Mouse (Mus musculus): ENCODE results near the gene Lsm3.

The Lsm3 gene

DNA sequence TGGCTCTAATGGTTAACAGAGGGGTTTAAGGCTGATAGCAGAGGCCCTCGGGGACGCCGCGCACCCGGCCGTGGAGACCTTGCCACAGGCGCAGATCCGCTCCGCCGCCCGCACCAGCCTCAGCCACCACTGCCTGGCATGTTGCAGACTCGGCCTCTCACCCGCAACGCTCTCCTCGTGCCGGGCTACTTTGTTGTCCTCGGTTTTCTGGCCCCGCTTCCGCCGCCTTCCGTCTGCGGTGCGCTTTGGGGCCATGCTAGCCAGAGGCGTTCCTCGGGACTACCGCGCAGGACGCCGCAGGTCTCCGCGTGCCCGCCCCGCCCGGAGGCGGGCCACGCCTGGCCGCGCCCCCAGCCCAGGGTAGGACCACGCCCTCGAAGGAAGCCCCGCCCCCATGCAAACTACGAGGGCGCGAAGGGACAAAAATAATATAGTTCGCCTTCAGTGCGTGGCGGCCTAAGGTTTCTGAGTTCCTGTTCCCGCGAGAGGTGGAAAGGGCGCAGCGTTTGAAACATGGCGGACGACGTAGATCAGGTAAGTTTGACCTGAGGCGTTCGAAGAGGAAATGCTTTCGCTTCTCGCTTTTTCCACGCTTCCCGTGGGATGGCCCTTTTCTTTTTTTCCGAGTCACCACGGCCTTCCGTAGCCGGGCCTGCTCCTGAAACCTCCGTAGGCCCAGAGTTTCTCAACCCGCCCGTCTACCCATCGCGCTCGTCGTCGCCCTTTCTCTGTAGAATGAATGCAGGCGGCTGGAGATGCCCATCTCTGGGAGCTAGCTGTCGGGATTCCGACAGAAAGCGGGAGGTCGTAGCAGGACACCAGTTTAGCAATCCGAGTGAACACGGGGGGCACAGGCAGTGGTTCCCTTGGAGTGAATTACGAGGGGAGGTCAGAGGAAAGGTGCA is at the start of gene Lsm3, which contains the start of gene Xpc:
Lsm3 (plus strand) TSS at position 384 of the 905 bp plus-strand sequence.
Xpc (minus strand) TSS at position 344 of the 905 bp plus-strand sequence.
- DNase-seq (ENCODE audit: low spot score in 2 of 2) = peak; percentile 98 to 99

DNA sequence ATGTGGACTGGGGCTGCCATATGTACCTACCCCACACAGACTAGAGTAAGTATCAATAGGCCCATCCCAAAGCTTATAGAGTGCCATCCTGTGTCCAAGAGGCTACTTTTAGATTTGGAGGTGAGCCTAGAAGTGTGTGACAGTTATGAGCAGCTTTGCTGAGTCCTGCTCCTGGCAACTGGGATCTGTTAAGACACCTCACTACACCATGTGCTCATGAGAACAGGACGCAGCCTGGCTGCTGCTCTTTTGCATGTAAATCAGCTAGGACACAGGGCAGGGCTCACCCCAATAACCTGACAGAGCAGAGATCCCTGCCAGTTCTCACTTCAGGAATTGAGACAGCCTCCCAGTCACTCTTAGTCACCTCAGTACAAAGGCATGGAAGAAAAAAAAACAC is 48.6 kb upstream of the Lsm3 start:
- DNase-seq (ENCODE audit: low spot score in 2 of 2) = no peak

GRCm38 (mm10) chr6:91470712-91471111 is 45.0 kb upstream of the Lsm3 start:
- peak in 1 of 2 experiments; percentile 22 for DNase-seq (ENCODE audit: low spot score in 2 of 2)

DNA sequence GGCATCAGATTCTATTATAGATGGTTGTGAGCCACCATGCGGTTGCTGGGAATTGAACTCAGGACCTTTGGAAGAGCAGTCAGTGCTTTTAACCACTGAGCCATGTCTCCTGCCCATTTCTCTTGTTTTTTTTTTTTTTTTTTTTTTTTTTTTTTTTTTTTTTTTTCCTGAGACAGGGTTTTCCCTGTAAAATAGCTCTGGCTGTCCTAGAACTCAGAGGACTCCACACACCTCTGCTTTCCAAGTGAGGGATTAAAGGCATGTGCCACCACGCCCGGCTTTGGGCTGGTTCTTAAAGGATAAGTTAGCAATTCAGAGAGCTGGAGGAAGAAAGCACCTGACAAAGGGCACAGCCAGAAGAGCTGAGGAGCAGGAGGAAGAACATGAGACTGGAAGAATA is 44.3 kb upstream of the Lsm3 start:
- DNase-seq (ENCODE audit: low spot score in 2 of 2) = peak in 1 of 2 experiments; percentile 24

DNA sequence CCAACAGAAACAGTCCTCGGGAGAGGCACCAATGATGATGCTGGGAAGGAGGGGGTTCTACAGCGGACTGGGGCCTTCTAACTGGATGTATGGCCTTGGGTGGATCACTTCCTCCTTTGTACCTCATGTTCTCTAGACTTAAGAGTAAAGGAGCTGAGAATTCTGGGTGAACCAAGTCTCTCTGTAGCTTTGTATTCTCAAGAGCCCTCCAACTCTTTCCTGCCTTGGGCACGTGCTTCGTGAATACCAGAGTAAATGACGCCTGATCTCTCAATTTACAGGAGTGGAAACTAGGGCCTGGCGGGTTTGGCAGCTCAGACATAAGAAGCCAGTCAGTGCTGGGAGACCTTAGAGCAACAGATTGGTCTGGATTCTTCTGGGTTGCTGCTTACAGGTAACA is 43.4 kb upstream of the Lsm3 start:
- DNase-seq (ENCODE audit: low spot score in 2 of 2) = peak in 1 of 2 experiments; percentile 25

DNA sequence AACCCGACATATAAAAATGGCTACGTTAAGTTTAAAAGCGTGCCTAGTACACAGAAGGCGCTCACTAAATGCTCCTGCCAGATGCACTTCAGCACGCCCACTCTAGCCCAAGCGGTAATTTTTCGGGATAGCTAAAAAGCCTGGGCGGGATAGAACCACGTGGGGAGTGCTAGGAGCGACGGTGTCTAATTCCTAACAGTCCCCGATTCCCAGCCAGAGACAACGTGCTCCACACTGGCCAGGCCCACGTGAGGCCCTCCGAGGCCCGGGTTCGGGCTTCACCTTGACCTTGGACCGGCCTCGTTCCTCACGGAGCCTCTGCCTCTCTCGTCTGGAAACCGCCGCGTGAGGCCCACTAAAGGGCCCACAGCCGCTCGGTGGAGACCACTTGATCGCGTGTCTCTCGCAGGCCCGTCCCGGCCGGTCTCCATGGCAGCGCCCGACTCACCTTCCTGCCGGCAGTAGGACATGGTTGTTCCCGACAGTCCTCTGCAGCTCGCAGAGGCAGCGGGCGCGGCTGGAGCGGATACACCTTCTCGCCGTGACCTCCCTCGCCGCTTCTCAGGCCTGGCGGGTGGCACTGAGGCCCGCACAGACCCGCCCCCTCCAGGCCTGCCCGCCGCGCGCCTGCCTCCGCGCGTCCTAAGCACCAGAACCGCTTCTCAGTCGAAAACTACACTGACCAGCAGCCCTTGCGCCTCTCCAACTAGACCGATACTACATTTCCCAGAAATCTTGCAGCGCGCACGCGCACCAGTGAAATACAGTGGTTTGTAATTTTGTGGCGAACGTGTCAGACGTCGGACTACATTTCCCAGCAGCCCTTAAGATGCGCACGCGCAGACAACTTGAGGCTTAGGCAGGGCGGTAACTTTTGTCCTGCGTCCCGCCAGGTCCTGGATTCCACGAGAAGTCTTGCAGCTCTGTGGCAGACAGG is 42.6 kb upstream of the Lsm3 start, which contains the start of the genes Chchd4 and Tmem43:
Chchd4 (minus strand) TSS at position 679 of the 937 bp plus-strand sequence.
Tmem43 (plus strand) TSS at position 836 of the 937 bp plus-strand sequence.
- DNase-seq (ENCODE audit: low spot score in 2 of 2) = peak; percentile 100

- DNase-seq (ENCODE audit: low spot score in 2 of 2) = peak in 1 of 2 experiments; percentile 46
Observed at GRCm38 (mm10) chr6:91473805-91474440, 41.8 kb upstream of the Lsm3 start.

GRCm38 (mm10) chr6:91474441-91475190 is 41.1 kb upstream of the Lsm3 start:
- DNase-seq (ENCODE audit: low spot score in 2 of 2) = peak in 1 of 2 experiments; percentile 37

DNA sequence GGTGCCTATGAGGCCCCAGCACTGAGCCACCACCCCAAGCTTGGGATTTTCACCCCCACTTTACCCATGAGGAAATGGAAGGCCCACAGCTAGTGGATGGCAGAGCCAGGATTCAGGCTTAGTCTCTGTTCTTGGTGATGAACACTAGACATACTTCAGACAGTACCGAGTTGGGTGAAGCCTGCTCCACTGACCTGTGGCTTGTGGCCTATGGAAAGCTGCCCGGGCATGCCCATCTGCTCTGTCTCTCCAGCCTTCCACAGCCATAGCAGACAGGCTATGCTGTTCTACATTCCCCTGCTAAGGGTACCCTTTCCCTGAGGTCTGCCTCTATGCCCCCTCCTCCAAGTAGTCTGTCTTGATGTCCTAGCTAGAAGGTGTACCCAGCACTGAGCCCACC is 39.2 kb upstream of the Lsm3 start:
- no peak for DNase-seq (ENCODE audit: low spot score in 2 of 2)

GRCm38 (mm10) chr6:91483371-91483770 is 32.4 kb upstream of the Lsm3 start:
- no peak for DNase-seq (ENCODE audit: low spot score in 2 of 2)

DNA sequence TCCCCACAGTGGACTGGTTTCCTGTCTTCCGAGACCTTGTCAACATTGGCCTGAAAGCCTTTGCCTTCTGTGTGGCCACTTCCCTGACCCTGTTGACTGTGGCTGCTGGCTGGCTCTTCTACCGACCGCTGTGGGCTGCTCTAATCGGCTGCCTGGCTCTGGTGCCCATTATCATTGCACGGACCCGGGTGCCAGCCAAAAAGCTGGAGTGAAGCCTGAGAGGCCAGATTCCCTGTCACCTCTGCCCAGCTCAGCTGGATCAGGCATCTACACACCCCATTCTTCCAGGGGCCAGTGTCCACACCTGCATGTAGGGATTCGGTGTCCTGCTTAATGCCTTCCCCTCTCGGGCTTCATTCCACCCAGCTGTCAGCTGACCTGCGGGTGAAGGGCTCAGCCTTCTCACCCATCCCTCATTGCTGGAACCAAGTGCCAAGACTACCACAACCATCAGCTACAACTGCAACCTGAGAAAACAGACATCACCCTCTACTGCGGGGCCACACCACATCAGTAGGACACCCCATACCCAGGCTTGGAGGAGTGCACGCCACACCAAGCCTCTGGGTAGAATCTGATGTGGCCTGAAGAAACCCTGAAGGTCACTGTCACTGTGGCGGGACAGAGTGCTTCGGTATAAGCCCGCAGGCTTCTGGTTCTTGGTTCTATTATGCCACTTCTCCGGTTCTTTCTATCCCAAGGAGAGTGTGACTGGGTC is 28.8 kb upstream of the Lsm3 start:
- DNase-seq (ENCODE audit: low spot score in 2 of 2) = no peak

DNA sequence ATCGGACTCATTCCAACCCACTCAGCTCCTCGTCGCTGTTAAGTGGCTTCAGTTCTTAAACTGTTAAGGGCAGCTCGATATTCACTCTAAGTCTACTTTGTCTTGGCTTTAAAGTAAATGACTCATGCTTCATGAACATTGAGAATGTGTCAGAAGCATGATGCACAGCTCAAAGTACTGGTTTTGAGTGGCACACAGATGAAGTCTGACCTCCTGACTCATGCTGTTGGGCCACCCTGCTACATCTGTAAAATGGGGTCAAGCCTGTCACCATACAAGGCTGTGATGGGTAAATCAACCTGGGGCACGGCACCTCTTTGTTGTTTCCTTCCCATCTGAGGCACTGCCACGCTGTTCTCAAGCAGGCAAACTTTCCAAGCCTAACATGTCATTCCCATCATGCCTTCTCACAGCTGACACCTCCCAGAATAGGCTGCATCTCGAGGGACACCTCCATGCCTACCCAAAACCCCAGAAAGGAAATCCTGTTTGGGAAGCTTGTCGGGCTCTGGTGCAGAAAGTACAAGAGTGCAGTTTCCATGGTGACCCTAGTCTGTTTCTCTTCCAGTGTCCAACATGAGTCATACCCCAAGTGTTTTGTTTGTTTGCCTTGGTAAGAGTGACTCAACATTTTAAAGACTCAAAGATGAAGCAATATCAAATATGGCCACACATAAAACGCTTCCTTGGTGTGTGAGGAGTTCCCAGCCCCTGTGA is 27.1 kb upstream of the Lsm3 start:
- no peak for DNase-seq (ENCODE audit: low spot score in 2 of 2)

DNA sequence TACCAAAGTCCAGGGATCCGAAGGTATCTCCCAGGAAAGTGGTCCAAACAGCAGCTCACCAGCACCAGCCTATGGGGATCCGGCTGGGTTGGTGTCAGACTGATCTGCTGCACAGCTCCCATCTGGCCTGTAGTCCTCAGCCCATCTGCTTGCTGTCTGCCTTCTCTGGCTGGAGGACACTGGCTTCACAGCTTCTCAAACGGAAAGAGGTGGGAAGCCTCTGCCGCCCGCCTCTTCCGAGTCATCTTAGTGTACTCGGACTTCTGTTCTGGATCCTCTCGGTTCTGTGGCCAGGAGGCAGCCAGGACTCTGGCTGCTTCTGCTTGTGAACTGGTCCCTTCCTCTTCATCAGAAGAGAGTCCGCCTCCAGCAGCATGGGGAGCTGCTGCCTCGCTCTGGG is 25.9 kb upstream of the Lsm3 start:
- DNase-seq (ENCODE audit: low spot score in 2 of 2) = peak in 1 of 2 experiments; percentile 46

- no peak for DNase-seq (ENCODE audit: low spot score in 2 of 2)
Observed at GRCm38 (mm10) chr6:91491004-91491403, 24.7 kb upstream of the Lsm3 start.

- no peak for DNase-seq (ENCODE audit: low spot score in 2 of 2)
Observed at GRCm38 (mm10) chr6:91493053-91493452, 22.7 kb upstream of the Lsm3 start.

- DNase-seq (ENCODE audit: low spot score in 2 of 2) = no peak
Observed at GRCm38 (mm10) chr6:91494526-91494925, 21.2 kb upstream of the Lsm3 start.

DNA sequence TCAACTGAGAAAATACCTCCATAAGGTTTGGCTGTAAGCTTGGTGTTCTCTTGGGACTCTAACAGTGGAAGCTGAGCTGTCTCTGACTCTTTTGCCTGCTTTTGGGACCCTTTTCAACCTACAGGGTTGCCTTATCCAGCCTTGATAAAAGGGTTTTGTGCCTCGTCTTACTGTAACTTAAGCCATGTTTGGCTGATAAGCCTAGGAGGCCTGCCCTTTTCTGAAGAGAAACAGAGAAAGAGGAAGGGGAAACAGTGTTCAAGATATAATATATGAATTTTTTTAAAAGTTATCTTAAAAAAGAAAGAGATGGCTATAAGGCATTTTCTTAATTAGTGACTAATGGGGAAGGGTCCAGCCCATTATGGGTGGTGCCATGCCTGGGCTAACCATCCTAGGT is 12.4 kb upstream of the Lsm3 start:
- DNase-seq (ENCODE audit: low spot score in 2 of 2) = no peak

DNA sequence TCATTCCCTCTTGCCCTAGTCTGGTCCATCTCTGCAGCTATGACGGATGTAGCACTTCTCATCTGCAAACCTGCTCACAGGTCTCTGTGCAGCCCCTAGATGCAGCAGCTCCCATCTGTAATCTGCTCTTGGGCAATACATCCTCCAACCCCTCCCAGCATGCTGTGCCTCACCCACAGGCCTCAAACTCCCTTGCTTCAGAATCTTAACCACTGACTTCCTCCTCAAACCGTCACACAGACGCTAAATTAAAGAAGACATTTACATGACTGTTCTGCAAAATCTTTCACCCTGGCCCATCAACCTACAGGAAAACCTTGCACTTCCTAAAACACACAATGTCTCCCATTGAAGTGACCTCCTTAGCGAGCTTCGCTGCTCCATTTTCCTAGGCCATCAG is 9.7 kb upstream of the Lsm3 start:
- no peak for DNase-seq (ENCODE audit: low spot score in 2 of 2)

GRCm38 (mm10) chr6:91508041-91508440 is 7.7 kb upstream of the Lsm3 start:
- DNase-seq (ENCODE audit: low spot score in 2 of 2) = no peak

Data from right cerebral cortex, postnatal 10 days (tissue).